Mouse (Mus musculus): ENCODE measurements around the gene Synj2. TPM values are rescaled to one million over a fixed set of nuclear protein-coding genes. Genes with fewer than 3 reads are reported as not detected.
A peak's percentile ranks its signal among the peaks of the same experiment; 100 is the strongest.

The Synj2 gene
- polyA plus RNA-seq, 1 experiment from 2014 or later, result 2.2 TPM

DNA sequence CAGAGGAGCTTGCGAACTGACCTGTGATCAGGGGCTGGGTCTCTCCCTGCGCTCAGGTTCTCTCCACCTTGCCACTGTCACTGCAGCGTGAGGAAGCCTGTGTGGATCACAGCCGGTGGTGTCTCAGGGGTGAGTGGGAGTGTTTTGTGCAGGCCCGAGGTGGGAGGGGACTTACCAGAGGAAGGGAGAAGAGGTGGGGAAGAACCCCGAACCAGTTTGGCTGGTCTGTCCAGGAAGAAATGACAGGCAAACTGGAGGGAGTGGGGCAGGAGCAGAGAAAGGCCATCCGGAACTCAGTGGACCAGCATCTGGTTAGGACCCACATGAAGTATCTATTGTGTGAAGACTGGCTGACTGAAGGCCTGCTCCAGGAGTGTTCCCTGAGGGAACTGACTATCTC lies 18.0 kb downstream of the Synj2 start:
- Histone ChIP-seq H3K9ac (ENCODE audit: low read depth, low read length) (no peak overlapping the region), H3K9me3 (ENCODE audit: control insufficient read depth, low read length) (no peaks in the 10 kb centered on the region), H3K4me1 (replicated peaks; ENCODE audit: control insufficient read depth, insufficient read depth, low read length) (0 out of 2 replicates have a peak, but pooled peaks cover 2% of the 10 kb centered on the region), H3K4me3 (ENCODE audit: low read depth, low read length) (no peak overlapping the region), H3K36me3 (ENCODE audit: control insufficient read depth, insufficient read depth, low read length) (no peaks in the 10 kb centered on the region), H3K27me3 (replicated peaks; ENCODE audit: control insufficient read depth, insufficient read depth, low read length) (0 out of 2 replicates have a peak, but pooled peaks cover 6% of the 10 kb centered on the region), H3K27ac (ENCODE audit: low read depth, low read length) (no peak overlapping the region), H3K4me2 (no peak overlapping the region)
- 66% methylated on average over 7 of the region's 7 CpGs for WGBS
- ATAC-seq (replicated peaks; ENCODE audit: low FRiP score) (no peak), DNase-seq (ENCODE audit: low spot score) (no peak)

DNA sequence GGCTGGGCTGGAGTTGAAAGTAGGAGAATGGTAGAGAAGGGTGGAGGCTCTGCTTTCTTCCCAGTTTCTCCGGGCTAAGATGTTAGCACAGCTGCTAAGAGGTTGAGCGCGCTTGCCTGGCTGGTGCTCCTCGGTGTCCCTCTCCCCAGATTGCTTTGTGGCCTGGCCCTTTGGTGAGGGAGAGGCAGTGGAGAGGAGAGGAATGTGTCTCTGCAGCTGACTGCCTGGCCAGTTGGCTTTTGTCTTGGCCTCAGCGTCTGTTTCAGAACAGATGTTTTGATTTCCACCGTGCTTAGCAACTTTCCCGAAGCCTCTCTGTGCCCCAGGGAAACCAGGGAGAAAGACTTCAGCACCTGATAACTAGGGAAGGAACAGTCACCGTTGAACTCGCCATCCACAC lies 18.7 kb downstream of the Synj2 start:
- Histone ChIP-seq H3K4me1 (replicated peaks; ENCODE audit: control insufficient read depth, insufficient read depth, low read length) (0 out of 2 replicates have a peak, but pooled peaks cover 5% of the 10 kb centered on the region), H3K9ac (ENCODE audit: low read depth, low read length) (no peak overlapping the region), H3K27me3 (replicated peaks; ENCODE audit: control insufficient read depth, insufficient read depth, low read length) (0 out of 2 replicates have a peak, but pooled peaks cover 6% of the 10 kb centered on the region), H3K36me3 (ENCODE audit: control insufficient read depth, insufficient read depth, low read length) (no peaks in the 10 kb centered on the region), H3K4me3 (ENCODE audit: low read depth, low read length) (no peak overlapping the region), H3K9me3 (ENCODE audit: control insufficient read depth, low read length) (no peaks in the 10 kb centered on the region), H3K4me2 (no peak overlapping the region), H3K27ac (ENCODE audit: low read depth, low read length) (no peak overlapping the region)
- WGBS, result 62% methylated on average over 9 of the region's 9 CpGs
- DNase-seq (ENCODE audit: low spot score) (no peak), ATAC-seq (replicated peaks; ENCODE audit: low FRiP score) (no peak)

DNA sequence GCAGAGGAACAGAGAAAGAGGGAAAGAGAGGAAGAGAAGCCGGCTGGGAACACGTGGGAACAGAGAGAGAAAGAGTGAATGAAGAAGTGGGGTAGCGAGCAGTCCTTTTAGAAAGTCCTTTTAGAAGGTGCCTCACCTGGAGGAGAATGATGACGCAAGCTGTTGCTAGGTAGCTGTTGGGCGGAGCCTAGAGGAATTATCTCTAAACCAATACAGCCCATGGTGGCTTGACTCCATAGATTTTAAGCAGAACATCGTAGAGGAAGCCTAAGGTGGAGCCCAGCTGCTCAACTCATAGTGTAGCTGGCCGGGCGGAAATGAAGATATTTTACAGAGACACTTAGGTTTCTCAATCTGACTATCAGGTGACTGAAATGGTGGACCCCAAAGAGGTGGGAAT lies 22.7 kb downstream of the Synj2 start:
- no peaks in the 10 kb centered on the region for H3K36me3 ChIP-seq (ENCODE audit: control insufficient read depth, insufficient read depth, low read length)
- DNase-seq (ENCODE audit: low spot score) (no peak), ATAC-seq (replicated peaks; ENCODE audit: low FRiP score) (no peak)
- 0 out of 2 replicates have a peak, but pooled peaks cover 5% of the 10 kb centered on the region for H3K4me1 ChIP-seq (replicated peaks; ENCODE audit: control insufficient read depth, insufficient read depth, low read length)
- H3K9me3 ChIP-seq (ENCODE audit: control insufficient read depth, low read length), result no peaks in the 10 kb centered on the region
- no peak overlapping the region for H3K4me3 ChIP-seq (ENCODE audit: low read depth, low read length)
- 0 out of 2 replicates have a peak, but pooled peaks cover 6% of the 10 kb centered on the region for H3K27me3 ChIP-seq (replicated peaks; ENCODE audit: control insufficient read depth, insufficient read depth, low read length)
- no peak overlapping the region for H3K9ac ChIP-seq (ENCODE audit: low read depth, low read length)
- 77% methylated on average over 8 of the region's 8 CpGs for WGBS
- no peak overlapping the region for H3K27ac ChIP-seq (ENCODE audit: low read depth, low read length)
- H3K4me2 ChIP-seq, result no peak overlapping the region

DNA sequence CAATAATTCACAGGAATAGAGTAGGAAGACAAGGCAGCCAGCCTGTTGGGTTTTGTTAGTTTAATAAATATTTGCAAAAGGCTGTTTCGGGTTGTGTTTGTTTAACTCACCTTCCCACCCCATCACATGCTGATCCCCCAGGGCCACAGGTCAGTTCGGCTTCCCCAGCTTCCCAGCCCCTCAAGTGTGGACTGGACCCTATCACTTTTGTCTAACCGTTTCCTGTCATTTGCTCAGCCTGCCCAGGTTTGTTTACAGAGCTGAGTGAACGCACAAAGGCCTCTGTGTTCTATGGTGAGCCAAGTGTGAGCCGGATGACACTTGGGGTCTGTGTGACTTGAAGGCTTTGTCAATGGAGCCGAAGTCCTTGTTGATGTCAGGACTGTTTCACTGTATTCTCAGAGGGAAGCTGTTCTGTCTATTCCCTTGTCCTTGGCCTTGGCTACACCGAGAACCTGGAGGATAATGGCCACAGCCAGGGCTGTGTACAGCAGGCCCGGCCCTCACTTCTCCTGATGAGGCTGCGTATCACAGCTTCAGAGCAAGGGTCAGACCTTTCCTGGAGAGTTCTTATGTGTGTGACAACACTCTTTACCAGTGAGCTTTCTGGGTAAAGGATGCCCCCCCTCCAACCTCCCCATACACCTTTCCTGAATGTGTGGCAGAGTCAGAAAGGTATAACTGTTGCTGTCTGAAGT lies 24.2 kb downstream of the Synj2 start:
- Histone ChIP-seq H3K9me3 (ENCODE audit: control insufficient read depth, low read length) (no peaks in the 10 kb centered on the region), H3K4me3 (ENCODE audit: low read depth, low read length) (no peak overlapping the region), H3K9ac (ENCODE audit: low read depth, low read length) (no peak overlapping the region), H3K4me1 (replicated peaks; ENCODE audit: control insufficient read depth, insufficient read depth, low read length) (peaks cover 2% of the 10 kb centered on the region; the same call in 1 of the 2 replicates), H3K4me2 (no peak overlapping the region), H3K27ac (ENCODE audit: low read depth, low read length) (no peak overlapping the region), H3K27me3 (replicated peaks; ENCODE audit: control insufficient read depth, insufficient read depth, low read length) (0 out of 2 replicates have a peak, but pooled peaks cover 3% of the 10 kb centered on the region), H3K36me3 (ENCODE audit: control insufficient read depth, insufficient read depth, low read length) (no peaks in the 10 kb centered on the region)
- WGBS, result 60% methylated on average over 9 of the region's 9 CpGs
- DNase-seq (ENCODE audit: low spot score) (no peak), ATAC-seq (replicated peaks; ENCODE audit: low FRiP score) (peak; percentile 53; the same call in 1 of the 2 replicates)

DNA sequence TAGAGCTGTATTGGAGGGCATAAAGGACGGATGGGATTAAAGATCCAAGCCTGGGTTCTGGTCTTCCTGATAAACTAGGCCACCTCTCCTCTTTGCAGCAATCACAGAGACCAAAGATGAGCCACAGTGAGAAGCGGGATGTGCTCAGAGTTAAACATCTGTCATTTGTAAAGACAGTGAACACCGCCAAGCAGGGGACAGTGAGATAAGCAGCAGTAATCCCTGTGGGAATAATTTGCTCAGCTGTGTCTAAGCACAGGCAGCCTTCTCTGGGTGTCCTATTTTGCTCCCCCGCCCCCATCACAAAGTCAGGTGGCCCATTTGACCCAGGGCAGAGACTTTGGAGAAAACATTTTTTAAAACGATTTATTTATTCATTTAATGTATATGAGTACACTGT lies 25.6 kb downstream of the Synj2 start:
- Histone ChIP-seq H3K27ac (ENCODE audit: low read depth, low read length) (no peak overlapping the region), H3K9me3 (ENCODE audit: control insufficient read depth, low read length) (no peaks in the 10 kb centered on the region), H3K27me3 (replicated peaks; ENCODE audit: control insufficient read depth, insufficient read depth, low read length) (no peaks in the 10 kb centered on the region), H3K4me3 (ENCODE audit: low read depth, low read length) (no peak overlapping the region), H3K36me3 (ENCODE audit: control insufficient read depth, insufficient read depth, low read length) (no peaks in the 10 kb centered on the region), H3K4me1 (replicated peaks; ENCODE audit: control insufficient read depth, insufficient read depth, low read length) (peaks cover 2% of the 10 kb centered on the region; the same call in 1 of the 2 replicates), H3K9ac (ENCODE audit: low read depth, low read length) (no peak overlapping the region), H3K4me2 (no peak overlapping the region)
- 68% methylated on average over 5 of the region's 5 CpGs for WGBS
- no peak for DNase-seq (ENCODE audit: low spot score)
- no peak for ATAC-seq (replicated peaks; ENCODE audit: low FRiP score)

DNA sequence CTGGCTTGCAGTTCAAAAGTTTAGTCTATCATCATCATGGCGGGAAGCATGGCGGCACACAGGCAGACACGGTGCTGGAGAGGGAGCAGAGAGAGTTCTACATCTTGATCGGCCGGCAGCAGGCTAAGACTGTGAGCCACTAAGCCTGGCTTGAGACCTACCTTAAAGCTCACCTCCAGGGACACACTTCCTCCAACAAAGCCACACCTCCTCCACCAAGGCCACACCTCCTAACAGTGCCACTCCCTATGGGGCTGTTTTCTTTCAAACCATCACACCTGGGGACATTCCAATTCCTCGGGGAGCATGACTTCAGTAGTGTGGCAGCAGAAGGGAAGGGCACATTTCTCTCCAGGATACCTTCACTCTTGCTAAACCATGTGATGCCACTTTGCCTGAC lies 27.5 kb downstream of the Synj2 start:
- Histone ChIP-seq H3K27ac (ENCODE audit: low read depth, low read length) (no peak overlapping the region; the same call in 1 of the 2 replicates), H3K9me3 (ENCODE audit: control insufficient read depth, low read length) (no peaks in the 10 kb centered on the region), H3K4me2 (no peak overlapping the region), H3K4me3 (ENCODE audit: low read depth, low read length) (no peak overlapping the region), H3K27me3 (replicated peaks; ENCODE audit: control insufficient read depth, insufficient read depth, low read length) (no peaks in the 10 kb centered on the region), H3K4me1 (replicated peaks; ENCODE audit: control insufficient read depth, insufficient read depth, low read length) (peaks cover 2% of the 10 kb centered on the region; the same call in 1 of the 2 replicates), H3K9ac (ENCODE audit: low read depth, low read length) (no peak overlapping the region), H3K36me3 (ENCODE audit: control insufficient read depth, insufficient read depth, low read length) (no peaks in the 10 kb centered on the region)
- 51% methylated on average over 6 of the region's 6 CpGs for WGBS
- ATAC-seq (replicated peaks; ENCODE audit: low FRiP score) (no peak), DNase-seq (ENCODE audit: low spot score) (no peak)

DNA sequence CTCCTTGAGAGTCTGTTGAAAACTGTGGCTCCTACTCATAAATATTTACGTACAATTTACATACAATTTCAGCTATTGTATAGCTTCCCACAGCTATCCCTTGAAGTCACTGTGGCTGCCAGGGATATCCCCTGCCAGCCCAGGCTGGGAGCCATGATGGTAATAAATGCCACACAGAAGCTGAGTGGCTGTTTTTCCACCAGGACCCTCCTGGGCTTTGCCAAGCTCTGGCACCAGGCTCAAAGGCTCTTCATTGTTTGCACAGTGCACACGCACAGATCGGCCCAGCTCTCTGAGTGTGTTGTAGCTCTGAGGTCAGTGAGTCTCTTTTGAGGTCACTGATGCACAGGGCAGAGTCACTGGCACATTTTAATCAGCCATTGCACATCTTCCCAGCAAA lies 28.2 kb downstream of the Synj2 start:
- H3K4me1 ChIP-seq (replicated peaks; ENCODE audit: control insufficient read depth, insufficient read depth, low read length), result peaks cover 2% of the 10 kb centered on the region; the same call in 1 of the 2 replicates
- H3K9ac ChIP-seq (ENCODE audit: low read depth, low read length), result no peak overlapping the region
- H3K4me2 ChIP-seq, result no peak overlapping the region
- H3K27me3 ChIP-seq (replicated peaks; ENCODE audit: control insufficient read depth, insufficient read depth, low read length), result no peaks in the 10 kb centered on the region
- DNase-seq (ENCODE audit: low spot score), result no peak
- no peak overlapping the region for H3K27ac ChIP-seq (ENCODE audit: low read depth, low read length)
- H3K4me3 ChIP-seq (ENCODE audit: low read depth, low read length), result no peak overlapping the region
- no peak for ATAC-seq (replicated peaks; ENCODE audit: low FRiP score)
- no peaks in the 10 kb centered on the region for H3K9me3 ChIP-seq (ENCODE audit: control insufficient read depth, low read length)
- 77% methylated on average over 3 of the region's 3 CpGs for whole genome bisulfite sequencing
- no peaks in the 10 kb centered on the region for H3K36me3 ChIP-seq (ENCODE audit: control insufficient read depth, insufficient read depth, low read length)

DNA sequence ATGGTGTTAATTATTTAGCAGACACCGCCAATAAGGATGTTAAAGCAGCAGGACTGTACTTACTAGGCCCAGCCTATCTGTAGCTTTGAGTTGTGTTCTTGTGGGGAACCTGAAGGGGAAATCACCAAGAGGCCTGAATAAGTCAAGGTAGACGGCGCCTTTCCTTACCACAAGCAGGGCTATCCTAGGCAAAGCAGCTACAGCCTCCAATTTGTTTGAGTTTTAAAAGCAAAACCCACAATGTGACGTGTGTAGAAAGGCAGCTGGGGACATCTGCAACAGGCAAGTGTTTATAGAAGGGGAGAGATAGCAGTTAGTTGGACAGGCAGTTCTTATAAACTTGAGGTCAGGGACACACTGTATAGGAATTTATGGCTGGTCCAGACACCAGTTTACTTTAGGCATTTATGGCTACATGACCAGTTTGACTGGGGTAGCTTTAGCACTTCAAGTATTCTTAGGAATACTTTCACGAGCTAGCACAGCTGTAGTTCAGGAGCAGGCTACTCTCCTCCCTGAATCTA lies 29.3 kb downstream of the Synj2 start:
- Histone ChIP-seq H3K9ac (ENCODE audit: low read depth, low read length) (no peak overlapping the region), H3K27ac (ENCODE audit: low read depth, low read length) (no peak overlapping the region), H3K36me3 (ENCODE audit: control insufficient read depth, insufficient read depth, low read length) (no peaks in the 10 kb centered on the region), H3K4me1 (replicated peaks; ENCODE audit: control insufficient read depth, insufficient read depth, low read length) (peaks cover 4% of the 10 kb centered on the region; the same call in 1 of the 2 replicates), H3K4me3 (ENCODE audit: low read depth, low read length) (no peak overlapping the region), H3K4me2 (no peak overlapping the region), H3K27me3 (replicated peaks; ENCODE audit: control insufficient read depth, insufficient read depth, low read length) (no peaks in the 10 kb centered on the region), H3K9me3 (ENCODE audit: control insufficient read depth, low read length) (no peaks in the 10 kb centered on the region)
- DNase-seq (ENCODE audit: low spot score) (no peak), ATAC-seq (replicated peaks; ENCODE audit: low FRiP score) (no peak)
- WGBS, result 78% methylated on average over 5 of the region's 5 CpGs

DNA sequence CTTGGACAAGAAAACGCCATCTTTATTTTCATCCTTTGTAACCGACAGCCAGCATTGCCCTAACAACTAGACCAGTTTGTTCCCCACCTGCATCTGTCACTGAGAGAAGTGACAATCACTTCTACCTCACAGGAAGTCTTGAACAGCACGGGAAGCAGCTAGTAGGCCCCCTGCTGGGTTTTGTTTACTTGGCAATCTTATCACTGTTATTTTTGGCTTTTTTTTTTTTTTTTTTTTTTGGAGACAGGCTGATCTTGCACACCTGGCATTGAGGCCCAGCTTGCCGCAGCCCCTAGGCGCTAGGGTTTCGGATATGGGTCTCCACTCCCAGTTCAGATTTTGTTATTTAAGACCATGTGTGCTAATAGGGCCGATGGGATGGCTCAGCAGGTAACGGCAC lies 32.5 kb downstream of the Synj2 start:
- H3K36me3 ChIP-seq (ENCODE audit: control insufficient read depth, insufficient read depth, low read length), result no peaks in the 10 kb centered on the region
- no peaks in the 10 kb centered on the region for H3K9me3 ChIP-seq (ENCODE audit: control insufficient read depth, low read length)
- H3K4me3 ChIP-seq (ENCODE audit: low read depth, low read length), result no peak overlapping the region
- peaks cover 4% of the 10 kb centered on the region; the same call in 1 of the 2 replicates for H3K27me3 ChIP-seq (replicated peaks; ENCODE audit: control insufficient read depth, insufficient read depth, low read length)
- no peak for ATAC-seq (replicated peaks; ENCODE audit: low FRiP score)
- no peak overlapping the region for H3K27ac ChIP-seq (ENCODE audit: low read depth, low read length)
- H3K4me2 ChIP-seq, result no peak overlapping the region
- no peak for DNase-seq (ENCODE audit: low spot score)
- H3K9ac ChIP-seq (ENCODE audit: low read depth, low read length), result no peak overlapping the region
- 66% methylated on average over 8 of the region's 8 CpGs for WGBS
- peaks cover 31% of the 10 kb centered on the region for H3K4me1 ChIP-seq (replicated peaks; ENCODE audit: control insufficient read depth, insufficient read depth, low read length)

All from liver, embryonic 11.5 days (tissue).